Mouse (Mus musculus): ENCODE results near the gene Aass.
"Not testable (repeated sequence)": the region's sequence is repeated elsewhere in the genome, so short reads cannot be mapped to it uniquely, and the experiment has no call there.

The Aass gene

DNA sequence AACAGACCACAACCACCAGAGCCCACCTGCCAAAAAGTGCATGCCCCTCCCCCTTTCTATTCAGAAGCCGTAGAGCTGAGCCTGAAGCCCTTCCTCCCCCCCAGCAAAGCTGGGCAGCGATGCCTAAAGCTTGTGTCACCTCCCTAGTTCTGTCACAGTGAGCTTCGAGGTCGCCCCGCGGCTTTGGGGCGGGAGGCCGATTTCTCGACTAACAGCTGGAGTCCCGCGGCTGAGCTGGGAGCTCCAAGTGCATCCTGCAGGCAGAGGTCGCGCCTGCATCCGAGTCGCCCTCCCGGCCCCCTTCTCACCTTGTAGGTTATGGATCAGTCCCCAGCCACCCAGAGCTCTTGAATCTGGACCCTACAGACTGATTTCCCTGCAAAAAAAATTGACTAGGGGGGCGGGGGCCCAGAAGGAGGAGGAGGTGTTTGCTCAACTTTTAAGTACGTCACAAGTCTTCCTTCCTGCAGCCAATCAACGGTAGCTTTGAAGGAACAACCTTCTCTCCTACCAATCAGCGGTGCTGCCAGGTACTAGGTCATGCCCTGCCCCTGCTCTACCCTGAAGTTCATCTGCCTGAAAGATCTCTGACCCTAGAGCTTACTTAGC is at the start of gene Aass:
Aass (minus strand) TSS at position 414 of the 609 bp plus-strand sequence.
- DNase-seq (ENCODE audit: low spot score): no peak

- DNase-seq (ENCODE audit: low spot score): peak; percentile 45
Observed at GRCm38 (mm10) chr6:23180096-23180495, 47.3 kb upstream of the Aass start.

- not testable (repeated sequence) for DNase-seq (ENCODE audit: low spot score)
Observed at GRCm38 (mm10) chr6:23163824-23164223, 31.0 kb upstream of the Aass start.

GRCm38 (mm10) chr6:23156357-23156756 is 23.6 kb upstream of the Aass start:
- DNase-seq (ENCODE audit: low spot score): not testable (repeated sequence)

- no peak for DNase-seq (ENCODE audit: low spot score)
Observed at GRCm38 (mm10) chr6:23153112-23153511, 20.3 kb upstream of the Aass start.

DNA sequence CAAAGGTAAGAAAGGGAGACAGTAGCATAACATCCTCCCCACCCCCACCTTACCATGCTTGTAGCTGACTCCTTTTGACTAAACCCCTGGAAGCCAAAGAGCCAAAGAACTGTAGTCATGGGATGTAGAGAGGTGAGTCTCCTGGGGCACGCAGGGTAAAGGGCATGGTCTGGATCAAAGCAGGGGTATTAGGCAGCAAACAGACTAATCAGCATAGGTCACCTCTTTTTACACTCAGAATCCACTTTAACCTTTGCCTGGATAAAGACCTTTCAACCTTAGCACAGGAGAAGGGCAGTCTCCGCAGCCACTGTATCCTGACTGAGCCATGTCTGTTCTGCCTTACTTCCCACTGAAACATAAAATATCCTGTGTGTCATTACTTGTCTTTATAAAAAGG is 14.4 kb upstream of the Aass start:
- no peak for DNase-seq (ENCODE audit: low spot score)

DNA sequence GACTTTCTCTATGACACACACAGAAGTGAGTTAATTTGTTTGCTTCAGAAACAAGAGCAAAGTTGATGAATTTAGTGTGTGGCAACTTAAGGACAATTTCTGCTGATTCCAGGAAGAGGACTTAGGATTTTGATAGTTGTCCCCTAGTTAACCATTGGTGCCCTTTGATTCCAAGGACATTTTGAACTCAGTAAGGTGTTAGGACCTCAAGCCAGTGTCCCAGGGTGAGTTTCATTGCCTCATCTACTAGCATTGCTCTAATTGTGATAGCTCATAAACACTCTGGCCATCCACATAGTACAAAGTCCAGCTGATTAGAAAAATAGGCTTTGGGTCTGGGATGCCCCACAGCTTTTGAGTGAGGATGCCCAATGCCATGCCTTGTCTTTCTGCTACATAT is 11.2 kb upstream of the Aass start:
- no peak for DNase-seq (ENCODE audit: low spot score)

DNA sequence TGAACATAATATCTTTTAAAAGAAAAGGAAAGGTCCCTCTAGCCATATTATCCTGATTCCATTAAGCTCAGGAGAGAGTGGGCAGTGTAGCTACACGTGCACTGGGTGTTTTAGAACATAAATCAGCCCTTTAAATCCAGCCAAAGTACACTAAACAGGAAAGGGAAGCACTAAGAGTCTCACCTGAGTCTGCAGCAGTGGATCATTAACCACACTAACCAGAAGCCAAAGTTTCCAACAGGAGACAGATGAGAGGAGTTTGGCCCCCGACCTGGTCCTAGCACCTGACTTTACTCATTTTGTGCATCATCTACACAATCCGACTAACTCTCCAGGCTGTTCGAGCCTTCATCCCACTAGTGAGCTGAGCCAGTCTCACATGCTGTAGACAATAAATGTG is 1.8 kb downstream of the Aass start:
- DNase-seq (ENCODE audit: low spot score): no peak

- no peak for DNase-seq (ENCODE audit: low spot score)
Observed at GRCm38 (mm10) chr6:23129201-23129600, 3.6 kb downstream of the Aass start.

DNA sequence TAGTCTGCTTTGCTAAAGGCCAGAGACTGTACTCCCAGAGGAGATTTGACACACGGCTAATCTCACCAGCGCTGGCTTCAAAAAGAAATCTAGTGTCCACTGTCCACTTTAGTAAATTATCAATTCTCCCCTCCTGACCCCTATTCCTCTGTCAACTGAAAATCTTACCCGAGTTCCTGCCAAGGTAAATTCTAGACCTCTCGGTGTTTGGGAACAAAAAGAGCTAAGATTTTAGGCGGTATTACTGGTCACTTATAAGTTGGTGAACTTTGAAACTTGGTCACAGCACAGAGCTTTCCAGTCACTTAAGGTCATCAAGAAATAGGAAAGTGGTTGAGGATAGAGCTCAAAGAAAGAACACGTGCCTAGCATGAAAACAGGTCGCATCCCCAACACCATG is 6.1 kb downstream of the Aass start:
- no peak for DNase-seq (ENCODE audit: low spot score)

GRCm38 (mm10) chr6:23125831-23126230 is 7.0 kb downstream of the Aass start:
- DNase-seq (ENCODE audit: low spot score): no peak

DNA sequence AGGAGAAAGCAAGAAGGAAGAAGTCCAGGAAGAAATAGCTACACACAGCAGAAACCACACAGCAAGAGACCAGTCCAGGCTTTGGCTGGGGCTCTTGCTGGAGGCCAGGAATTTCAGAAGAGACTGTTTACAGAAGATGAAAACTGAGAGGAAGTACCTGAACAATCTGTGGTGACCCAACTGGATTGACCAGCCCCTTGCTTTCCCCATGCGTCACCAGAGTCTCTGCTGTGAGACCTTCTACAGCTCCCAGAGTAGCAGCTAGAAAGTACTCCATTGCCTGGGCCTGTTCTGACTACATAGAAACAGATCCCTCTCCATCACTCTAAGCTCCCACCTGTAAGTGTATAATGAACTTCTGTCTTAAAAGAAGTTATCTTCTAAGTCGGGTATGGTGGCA is 8.0 kb downstream of the Aass start:
- DNase-seq (ENCODE audit: low spot score): no peak

DNA sequence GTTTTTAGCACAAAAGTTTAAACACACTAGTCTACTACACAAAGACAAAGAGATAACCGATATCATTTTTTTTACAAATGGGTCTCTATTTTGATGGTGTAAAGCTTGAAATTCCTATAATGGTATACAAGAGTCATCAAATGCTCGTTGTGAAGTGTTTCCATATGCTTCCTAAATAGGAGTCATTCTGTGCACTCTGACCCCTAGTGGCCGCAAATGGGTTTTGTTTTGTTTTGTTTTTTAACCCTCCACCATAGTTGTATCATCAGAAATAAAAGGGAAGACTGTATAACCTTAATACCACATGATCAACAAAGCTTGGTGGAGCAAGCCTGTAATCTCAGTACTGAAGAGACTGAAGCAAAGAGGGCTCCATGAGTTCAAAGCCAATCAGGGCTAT is 9.9 kb downstream of the Aass start:
- no peak for DNase-seq (ENCODE audit: low spot score)

GRCm38 (mm10) chr6:23114781-23115180 is 18.0 kb downstream of the Aass start:
- DNase-seq (ENCODE audit: low spot score): no peak

DNA sequence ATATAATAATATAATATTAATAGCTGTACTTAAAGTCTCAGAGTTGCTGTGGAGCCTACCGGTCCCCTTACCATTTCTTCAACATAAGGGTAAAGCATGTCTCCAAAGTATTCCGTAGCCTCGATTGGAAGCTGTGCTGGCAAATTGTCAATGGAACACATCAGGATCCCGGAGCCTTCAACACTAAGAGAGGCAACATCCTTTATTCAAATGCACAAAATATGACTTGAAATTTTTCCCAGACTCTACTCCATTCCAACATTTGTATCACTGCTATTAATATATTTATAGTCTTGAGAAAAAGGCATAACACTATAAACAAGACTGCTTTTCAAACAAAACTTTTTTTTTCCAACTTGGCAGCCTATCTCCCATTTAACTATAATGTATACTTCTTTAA is 25.7 kb downstream of the Aass start:
- no peak for DNase-seq (ENCODE audit: low spot score)

GRCm38 (mm10) chr6:23106373-23106772 is 26.4 kb downstream of the Aass start:
- DNase-seq (ENCODE audit: low spot score): no peak

GRCm38 (mm10) chr6:23090346-23091055 is 42.3 kb downstream of the Aass start:
- DNase-seq (ENCODE audit: low spot score): not testable (repeated sequence)

DNA sequence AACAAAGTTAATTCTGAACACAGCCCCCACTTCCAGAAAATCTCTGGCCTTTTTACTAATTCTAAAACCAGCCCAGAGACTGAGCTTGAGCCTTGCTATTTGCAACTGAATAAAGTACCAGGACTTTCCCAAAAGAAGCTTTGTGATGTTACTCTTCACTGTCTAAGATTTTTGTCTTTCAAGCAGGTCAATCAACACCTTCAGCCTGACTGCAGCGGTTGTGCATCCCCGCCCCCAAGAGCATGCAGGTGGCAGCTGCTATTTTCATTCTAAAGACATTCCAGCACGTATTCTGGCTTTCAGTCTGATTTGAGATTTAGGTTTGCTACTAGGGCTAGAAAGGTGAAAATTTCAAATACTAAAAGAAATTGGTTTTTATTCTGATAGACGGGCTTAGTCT is 43.5 kb downstream of the Aass start:
- not testable (repeated sequence) for DNase-seq (ENCODE audit: low spot score)

DNA sequence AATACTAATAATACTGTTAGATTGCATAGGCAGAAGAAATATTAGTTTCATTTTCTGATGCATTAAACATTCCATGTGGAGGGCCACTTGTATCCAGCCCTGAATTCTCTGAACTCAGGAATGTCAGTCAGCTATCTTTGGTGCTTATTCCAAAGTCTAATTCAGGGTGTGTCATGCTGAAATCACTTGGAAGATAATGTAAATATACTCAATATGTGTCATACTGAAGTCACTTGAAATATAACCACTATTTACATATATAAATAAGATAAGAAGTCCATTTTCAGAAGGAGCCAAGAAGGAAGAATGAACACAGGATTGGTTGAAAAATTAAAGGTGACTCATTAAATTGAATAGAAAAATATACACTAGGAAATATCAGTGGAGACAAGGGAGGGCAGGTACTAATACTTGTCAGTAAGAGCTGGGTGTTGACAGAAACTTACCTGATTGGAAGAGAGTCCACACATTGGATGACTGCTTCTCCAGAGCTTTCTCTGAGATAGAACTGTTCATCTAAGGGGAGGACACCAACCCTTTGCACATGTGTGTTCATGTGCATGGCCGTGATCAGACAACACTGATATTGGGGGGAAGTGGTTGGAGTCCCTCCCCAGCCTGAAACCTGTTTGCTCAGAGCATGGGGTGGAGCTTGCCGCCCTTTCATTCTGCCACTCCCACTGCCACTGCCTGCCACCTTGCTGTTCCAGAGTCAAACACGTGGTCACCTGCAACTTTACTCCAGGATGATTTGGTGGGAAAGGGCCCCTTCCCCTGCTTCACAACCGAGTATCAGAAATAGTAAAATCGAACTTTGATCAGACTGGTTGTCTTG is 48.0 kb downstream of the Aass start:
- no peak for DNase-seq (ENCODE audit: low spot score)

DNA sequence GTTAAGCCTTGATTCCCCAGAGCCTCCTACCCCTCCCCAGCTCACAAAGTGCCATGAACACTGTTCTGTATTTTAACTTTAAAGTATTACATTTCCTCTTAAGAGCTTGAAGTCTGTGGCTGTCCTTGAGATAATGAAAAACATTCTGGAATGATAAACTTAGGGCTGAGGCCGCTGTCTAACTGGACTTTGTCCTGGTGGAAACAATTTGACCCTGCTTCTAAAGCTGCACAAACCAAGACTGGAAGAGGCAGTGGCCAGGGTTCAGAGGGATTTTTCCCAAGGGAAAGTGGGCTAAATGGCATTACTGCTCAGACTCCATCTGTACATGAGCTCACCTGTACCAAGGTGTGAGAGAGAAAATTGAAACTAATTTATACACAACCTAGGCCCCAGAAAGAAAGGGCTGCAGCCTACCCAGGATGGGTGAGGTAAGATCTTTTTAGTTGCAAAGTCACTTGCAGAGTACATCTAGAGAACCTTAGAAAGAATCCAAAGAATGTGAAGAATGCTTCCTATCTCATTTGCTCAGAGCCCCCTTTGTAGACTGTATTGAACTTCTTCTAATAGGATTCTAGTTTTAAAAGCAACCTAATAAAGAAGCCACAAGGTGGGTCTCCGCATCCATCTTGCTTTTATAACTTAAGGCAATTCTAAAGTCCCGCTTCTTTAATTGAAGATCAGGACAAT is 52.6 kb downstream of the Aass start:
- DNase-seq (ENCODE audit: low spot score): no peak

- no peak for DNase-seq (ENCODE audit: low spot score)
Observed at GRCm38 (mm10) chr6:23078273-23078672, 54.5 kb downstream of the Aass start.

- DNase-seq (ENCODE audit: low spot score): no peak
Observed at GRCm38 (mm10) chr6:23076060-23076459, 56.7 kb downstream of the Aass start.

Data from layer of hippocampus, adult 9-10 months (tissue).